Mouse (Mus musculus) lung, postnatal 4 days (tissue): ENCODE results near the gene Tns3.
"Not testable (repeated sequence)": the region's sequence is repeated elsewhere in the genome, so short reads cannot be mapped to it uniquely, and the experiment has no call there.

Source experiments
- DNase-seq, 2 experiments: peaks; one replicate each; pipeline ENCODE4 v3.0.0; 2021

Tns3 gene

GRCm38 (mm10) chr11:8569232-8570028, 94.9 kb downstream of the Tns3 start:
- DNase-seq, result no peak

- no peak for DNase-seq
Measured at GRCm38 (mm10) chr11:8568829-8569228, 95.5 kb downstream of the Tns3 start.

GRCm38 (mm10) chr11:8566250-8566853, 98.0 kb downstream of the Tns3 start:
- DNase-seq, result peak; percentile 40 to 49

- no peak for DNase-seq
Measured at GRCm38 (mm10) chr11:8558761-8559282, 105.5 kb downstream of the Tns3 start.

- DNase-seq, result no peak
Measured at GRCm38 (mm10) chr11:8558258-8558657, 106.1 kb downstream of the Tns3 start.

GRCm38 (mm10) chr11:8557006-8557405, 107.3 kb downstream of the Tns3 start:
- DNase-seq, result peak; percentile 49 to 69

GRCm38 (mm10) chr11:8551710-8552109, 112.6 kb downstream of the Tns3 start:
- DNase-seq, result no peak

- DNase-seq, result no peak
Measured at GRCm38 (mm10) chr11:8547661-8548060, 116.7 kb downstream of the Tns3 start.

- DNase-seq, result peak in 1 of 2 experiments; percentile 65
Measured at GRCm38 (mm10) chr11:8545798-8546197, 118.5 kb downstream of the Tns3 start.

GRCm38 (mm10) chr11:8544355-8544754, 120.0 kb downstream of the Tns3 start:
- no peak for DNase-seq

- DNase-seq, result no peak
Measured at GRCm38 (mm10) chr11:8541222-8541815, 123.0 kb downstream of the Tns3 start.

GRCm38 (mm10) chr11:8539593-8540265, 124.6 kb downstream of the Tns3 start:
- no peak for DNase-seq

GRCm38 (mm10) chr11:8537013-8537614, 127.2 kb downstream of the Tns3 start:
- peak; percentile 52 to 81 for DNase-seq

- peak; percentile 67 to 79 for DNase-seq
Measured at GRCm38 (mm10) chr11:8534893-8535292, 129.4 kb downstream of the Tns3 start.

- not testable (repeated sequence) for DNase-seq
Measured at GRCm38 (mm10) chr11:8532771-8533170, 131.6 kb downstream of the Tns3 start.

- no peak for DNase-seq
Measured at GRCm38 (mm10) chr11:8532112-8532747, 132.1 kb downstream of the Tns3 start.

GRCm38 (mm10) chr11:8530506-8530905, 133.8 kb downstream of the Tns3 start:
- DNase-seq, result no peak

- no peak for DNase-seq
Measured at GRCm38 (mm10) chr11:8530036-8530435, 134.3 kb downstream of the Tns3 start.

- DNase-seq, result peak in 1 of 2 experiments; percentile 52
Measured at GRCm38 (mm10) chr11:8525463-8526145, 138.7 kb downstream of the Tns3 start.

- DNase-seq, result peak; percentile 83 to 87
Measured at GRCm38 (mm10) chr11:8523344-8524126, 140.8 kb downstream of the Tns3 start.
